Mouse (Mus musculus) midbrain, embryonic 14.5 days (tissue): ENCODE measurements at regions not wholly inside any gene's neighbourhood (a gene's known extent, or its start where the extent isn't known, plus 50 kb on each side); places are given as distances from the start of the nearest gene placed in this dataset.

Experiments
- ATAC-seq: fragments of 200-750 bp; cut with Nextera tagmentation; 2 replicates; pipeline ENCODE4 v1.8.0; 2017; ENCODE audit warnings: moderate number of reproducible peaks, moderate library complexity; ENCODE audit not compliant: low FRiP score, low TSS enrichment
- DNase-seq: peaks from one replicate; pipeline ENCODE4 v3.0.0-alpha.2; 2015
- H3K27ac ChIP-seq: fragments of 300-500 bp; sonication (generic); replicated peaks from 2 replicates; pipeline ENCODE4 v1.5.1; 2014; ENCODE audit warnings: mild to moderate bottlenecking, low read depth, low read length, moderate library complexity
- H3K27me3 ChIP-seq: fragments of 300-500 bp; sonication (generic); 2 replicates; pipeline ENCODE4 v1.6.1; 2014; ENCODE audit warnings: low read length, control low read depth, mixed read lengths; ENCODE audit not compliant: control insufficient read depth, insufficient read depth
- H3K36me3 ChIP-seq: fragments of 300-500 bp; sonication (generic); 2 replicates; pipeline ENCODE4 v1.6.1; 2014; ENCODE audit warnings: low read length, control low read depth; ENCODE audit not compliant: control insufficient read depth, insufficient read depth
- H3K4me1 ChIP-seq: fragments of 300-500 bp; sonication (generic); 2 replicates; pipeline ENCODE4 v1.6.1; 2014; ENCODE audit warnings: mild to moderate bottlenecking, antibody characterized with exemption, low read length, control low read depth; ENCODE audit not compliant: control insufficient read depth, insufficient read depth
- H3K4me2 ChIP-seq: fragments of 300-500 bp; sonication (generic); 2 replicates; pipeline ENCODE4 v1.6.1; 2014; ENCODE audit warnings: mild to moderate bottlenecking, low read length, moderate library complexity
- H3K4me3 ChIP-seq: fragments of 300-500 bp; sonication (generic); replicated peaks from 2 replicates; pipeline ENCODE4 v1.5.1; 2014; ENCODE audit warnings: low read depth, low read length
- H3K9ac ChIP-seq: fragments of 300-500 bp; sonication (generic); replicated peaks from 2 replicates; pipeline ENCODE4 v1.6.1; 2014; ENCODE audit warnings: mild to moderate bottlenecking, low read length, moderate library complexity
- H3K9me3 ChIP-seq: fragments of 300-500 bp; sonication (generic); 2 replicates; pipeline ENCODE4 v1.6.1; 2016; ENCODE audit warnings: low read length, control low read depth, mixed read lengths; ENCODE audit not compliant: control insufficient read depth
- WGBS: fragments of 180-500 bp; shearing (Covaris S2); extraction: QIAGEN DNeasy Blood & Tissue Kit; methylation state at CpG from one replicate; pipeline ENCODE4 v1.1.7; 2014; 5-methylcytosine and 5-hydroxymethylcytosine counted together

DNA sequence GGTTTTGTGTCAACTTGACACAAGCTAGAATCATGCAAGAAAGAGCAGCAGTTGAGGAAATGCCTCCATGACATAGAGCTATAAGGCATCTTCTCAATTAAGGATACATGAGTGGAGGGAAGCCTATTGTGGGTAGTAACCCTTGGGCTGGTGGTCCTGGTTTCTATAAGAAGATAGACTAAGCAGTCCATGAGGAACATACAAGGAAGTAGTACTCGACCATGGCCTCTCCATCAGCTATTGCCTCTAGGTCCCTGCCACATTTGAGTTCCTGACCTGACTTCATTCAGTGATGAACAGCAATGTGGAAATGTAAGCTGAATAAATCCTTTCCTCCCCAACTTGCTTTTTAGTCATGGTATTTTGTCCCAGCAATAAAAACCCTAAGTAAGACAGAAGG lies 51.2 kb upstream of the Hsf2 start:
- 73% methylated on average over 1 of the region's 1 CpGs for WGBS

More for the DNA sequence above, 51.2 kb upstream of the Hsf2 start:
- H3K4me1 ChIP-seq, result no peaks in the 10 kb centered on the region
- no peak overlapping the region for H3K27ac ChIP-seq
- H3K27me3 ChIP-seq, result no peaks in the 10 kb centered on the region
- H3K4me2 ChIP-seq, result no peak overlapping the region
- no peaks in the 10 kb centered on the region for H3K36me3 ChIP-seq
- no peaks in the 10 kb centered on the region for H3K9me3 ChIP-seq
- ATAC-seq, result peak; percentile 69
- H3K9ac ChIP-seq, result no peak overlapping the region
- no peak for DNase-seq
- H3K4me3 ChIP-seq, result no peak overlapping the region
